Mouse (Mus musculus) C2C12 (cell line): ENCODE data around the gene Pon2. TPM values are rescaled to one million over a fixed set of nuclear protein-coding genes. Genes with fewer than 3 reads are reported as not detected.
A peak's percentile ranks its signal among the peaks of the same experiment; 100 is the strongest.
"Not testable (repeated sequence)": the region's sequence is repeated elsewhere in the genome, so short reads cannot be mapped to it uniquely, and the experiment has no call there.

ENCODE experiments used
- H3K27me3 ChIP-seq: one replicate; pipeline ENCODE4 v1.6.1; 2011; ENCODE audit not compliant: control insufficient read depth, insufficient read depth, insufficient read length
- H3K36me3 ChIP-seq: one replicate; pipeline ENCODE4 v1.6.1; 2011; ENCODE audit not compliant: control insufficient read depth, insufficient read depth
- H3K4me3 ChIP-seq: one replicate; pipeline ENCODE4 v1.5.1; 2011; ENCODE audit warnings: mild to moderate bottlenecking, control low read depth; ENCODE audit not compliant: poor library complexity, insufficient read depth, severe bottlenecking
- H3K79me2 ChIP-seq: one replicate; pipeline ENCODE4 v1.6.1; 2011; ENCODE audit not compliant: control insufficient read depth, insufficient read depth
- H3K79me3 ChIP-seq: one replicate; pipeline ENCODE4 v1.6.1; 2011; ENCODE audit warnings: low read depth, control low read depth
- H3ac ChIP-seq: one replicate; pipeline ENCODE3; 2011; ENCODE audit warnings: low read depth; ENCODE audit not compliant: control insufficient read depth, insufficient read length
- CEBPB ChIP-seq: IDR thresholded peaks from one replicate; pipeline ENCODE4 v1.6.1; 2011; ENCODE audit warnings: low read depth, mild to moderate bottlenecking, control low read depth, moderate library complexity
- CTCF ChIP-seq: IDR thresholded peaks from one replicate; pipeline ENCODE4 v1.5.1; 2011; ENCODE audit not compliant: control insufficient read depth, insufficient read depth, insufficient read length
- FOSL1 ChIP-seq: IDR thresholded peaks from one replicate; pipeline ENCODE4 v1.8.0; 2011; ENCODE audit warnings: mild to moderate bottlenecking, low read length; ENCODE audit not compliant: poor library complexity, insufficient read depth, severe bottlenecking
- MAX ChIP-seq: IDR thresholded peaks from one replicate; pipeline ENCODE4 v1.6.1; 2011; ENCODE audit warnings: mild to moderate bottlenecking, control low read depth
- MYOD1 ChIP-seq: IDR thresholded peaks from one replicate; pipeline ENCODE4 v1.6.1; 2011; ENCODE audit warnings: low read depth; ENCODE audit not compliant: control insufficient read depth, insufficient read length
- MYOG ChIP-seq: IDR thresholded peaks from one replicate; pipeline ENCODE4 v1.6.1; 2011; ENCODE audit not compliant: control insufficient read depth, insufficient read length; ENCODE audit errors: extremely low read depth
- USF1 ChIP-seq: IDR thresholded peaks from one replicate; pipeline ENCODE4 v1.6.1; 2011; ENCODE audit warnings: low read depth, mild to moderate bottlenecking, control low read depth, moderate library complexity
- long read RNA-seq, 2 experiments: library from polyadenylated mRNA; unstranded; transcript quantifications; one replicate each; pipeline ENCODE4 v2.0.0; 2019 to 2020
- polyA plus RNA-seq: library from polyadenylated mRNA; unstranded; fragments of >200 nt; fragmentation: generic; extraction: Trizol; gene quantifications from one replicate; pipeline ENCODE4 v1.2.1, GENCODE M21; 2012; ENCODE audit warnings: missing spikeins

Gene Pon2
- polyA plus RNA-seq = 8.4 TPM
- long read RNA-seq, experiment 1, transcript Pon2-201 (9 exons, 2,409 nt) = major isoform, 65 of 82 reads
- long read RNA-seq, experiment 1, partial matches to known transcripts = 5 of 82 reads
- long read RNA-seq, experiment 1, other reads (novel, unspliced or antisense) = 12 of 82 reads
- long read RNA-seq, experiment 2, transcript Pon2-201 (9 exons, 2,409 nt) = major isoform, 260 of 314 reads
- long read RNA-seq, experiment 2, partial matches to known transcripts = 6 of 314 reads
- long read RNA-seq, experiment 2, other reads (novel, unspliced or antisense) = 47 of 314 reads

DNA sequence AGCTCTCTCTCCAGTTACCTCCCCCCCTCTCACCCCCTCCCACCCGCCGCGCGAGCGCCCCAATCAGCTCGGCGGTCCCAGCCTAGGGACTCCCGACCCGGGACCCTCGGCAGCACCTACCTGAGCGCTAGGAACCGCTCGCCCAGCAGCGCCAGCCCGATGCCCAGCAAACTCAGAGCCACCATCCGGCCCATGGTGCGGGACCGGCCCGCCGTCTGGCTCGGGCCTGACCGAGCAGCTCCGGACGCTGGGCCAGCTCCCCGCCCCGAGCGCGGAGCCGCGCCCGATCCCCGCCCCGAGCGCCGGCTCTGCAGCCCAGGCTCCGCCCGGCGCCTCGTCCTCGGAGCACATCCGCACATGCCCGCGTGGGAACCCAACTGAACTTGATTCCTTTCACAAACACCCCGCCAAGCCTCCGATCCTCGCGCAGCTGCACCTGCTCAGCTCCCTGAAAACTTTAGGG lies at the start of gene Pon2:
TSS of gene Pon2 (minus strand) at position 364 of the 463 bp plus-strand sequence.
- H3K36me3 ChIP-seq = no peaks in the 10 kb centered on the region
- H3K79me3 ChIP-seq = peaks cover 2% of the 10 kb centered on the region
- H3K79me2 ChIP-seq = no peaks in the 10 kb centered on the region
- no peak for TF ChIP-seq MYOG
- no peak for TF ChIP-seq CTCF
- TF ChIP-seq CEBPB = no peak
- TF ChIP-seq MAX = peak; percentile 38
- peak within 1 kb of the TSS; percentile 50 for H3K4me3 ChIP-seq
- H3ac ChIP-seq = peak within 1 kb of the TSS; percentile 100
- H3K27me3 ChIP-seq = no peaks in the 10 kb centered on the region

DNA sequence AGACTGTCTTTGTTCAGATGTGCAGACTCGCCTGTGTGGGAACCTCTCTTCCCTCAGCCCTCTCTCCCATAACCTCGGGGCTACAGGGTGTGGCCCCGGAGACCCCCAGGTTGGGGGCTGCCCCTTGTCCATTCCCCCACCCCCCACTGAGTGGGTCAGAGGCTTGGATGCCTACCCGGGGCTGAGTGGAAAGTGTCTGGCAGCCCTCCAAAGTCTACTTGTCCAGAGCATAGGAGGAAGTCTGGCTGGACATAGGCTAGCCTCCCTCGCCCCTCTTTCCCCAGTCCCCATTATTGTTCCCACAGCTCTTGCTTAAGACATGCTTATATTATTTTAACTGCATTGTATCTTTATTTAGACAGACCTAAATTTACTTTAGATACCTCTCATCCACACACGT lies 46.0 kb upstream of the Pon2 start:
- Histone ChIP-seq H3K36me3 (no peaks in the 10 kb centered on the region), H3K4me3 (no peak overlapping the region), H3ac (no peak overlapping the region), H3K79me2 (no peaks in the 10 kb centered on the region), H3K27me3 (peaks cover 4% of the 10 kb centered on the region), H3K79me3 (no peaks in the 10 kb centered on the region)
- no peak for TF ChIP-seq FOSL1
- no peak for TF ChIP-seq USF1
- no peak for TF ChIP-seq MAX
- TF ChIP-seq MYOD1 = no peak
- TF ChIP-seq CEBPB = no peak
- no peak for TF ChIP-seq MYOG
- no peak for TF ChIP-seq CTCF

GRCm38 (mm10) chr6:5339283-5339682 lies 41.0 kb upstream of the Pon2 start:
- not testable (repeated sequence) for H3K36me3 ChIP-seq, H3K27me3 ChIP-seq, H3K79me3 ChIP-seq, H3ac ChIP-seq, H3K79me2 ChIP-seq, H3K4me3 ChIP-seq

GRCm38 (mm10) chr6:5338781-5339180 lies 40.5 kb upstream of the Pon2 start:
- H3K27me3 ChIP-seq, H3ac ChIP-seq, H3K79me3 ChIP-seq, H3K79me2 ChIP-seq, H3K36me3 ChIP-seq, H3K4me3 ChIP-seq: not testable (repeated sequence)

- H3K27me3 ChIP-seq, H3ac ChIP-seq, H3K4me3 ChIP-seq, H3K79me3 ChIP-seq, H3K36me3 ChIP-seq, H3K79me2 ChIP-seq: not testable (repeated sequence)
These were observed 37.8 kb upstream of the Pon2 start for GRCm38 (mm10) chr6:5336016-5336415.

- H3K79me2 ChIP-seq = no peaks in the 10 kb centered on the region
- no peaks in the 10 kb centered on the region for H3K36me3 ChIP-seq
- TF ChIP-seq FOSL1 (no peak), MAX (no peak), MYOD1 (no peak), CEBPB (no peak), MYOG (no peak), USF1 (no peak), CTCF (no peak)
These were observed 35.8 kb upstream of the Pon2 start for GRCm38 (mm10) chr6:5334021-5334420.

GRCm38 (mm10) chr6:5332560-5333150 lies 34.4 kb upstream of the Pon2 start:
- no peaks in the 10 kb centered on the region for H3K27me3 ChIP-seq
- H3ac ChIP-seq = no peak overlapping the region
- H3K4me3 ChIP-seq = no peak overlapping the region
- H3K36me3 ChIP-seq = no peaks in the 10 kb centered on the region
- no peaks in the 10 kb centered on the region for H3K79me3 ChIP-seq
- TF ChIP-seq FOSL1 = no peak
- TF ChIP-seq MAX = no peak
- no peak for TF ChIP-seq MYOG
- TF ChIP-seq CTCF = no peak
- TF ChIP-seq MYOD1 = no peak
- TF ChIP-seq USF1 = no peak
- TF ChIP-seq CEBPB = no peak
- no peaks in the 10 kb centered on the region for H3K79me2 ChIP-seq

More at GRCm38 (mm10) chr6:5334021-5334420, 35.8 kb upstream of the Pon2 start:
- no peak overlapping the region for H3ac ChIP-seq
- H3K79me3 ChIP-seq = no peaks in the 10 kb centered on the region
- H3K27me3 ChIP-seq = no peaks in the 10 kb centered on the region
- no peak overlapping the region for H3K4me3 ChIP-seq
